Mouse (Mus musculus): ENCODE data around the gene Spata25.

DNA sequence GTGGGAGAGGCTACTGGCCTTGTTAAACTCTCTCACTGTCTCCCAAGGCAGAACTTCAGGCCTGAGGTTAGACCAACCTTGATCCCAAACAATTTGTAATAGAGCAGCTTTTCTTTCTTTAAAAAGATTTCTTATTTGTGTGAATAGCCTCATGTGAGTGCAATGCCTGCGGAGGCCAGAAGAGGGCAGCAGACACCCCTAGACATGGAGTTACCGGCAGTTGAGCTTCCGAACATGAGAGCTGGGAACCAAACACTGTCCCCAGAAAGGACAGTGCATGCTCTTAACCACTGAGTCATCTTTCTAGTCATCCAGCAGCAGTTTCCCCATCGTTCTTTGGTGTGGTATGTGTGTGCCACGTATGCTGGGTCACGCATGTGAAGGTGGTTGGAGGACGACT is 39.2 kb upstream of the Spata25 start:
- TF ChIP-seq CTCF (IDR thresholded peaks at IDR 0.05; ENCODE audit: low read depth) (peak; percentile 69), EP300 (IDR thresholded peaks at IDR 0.05; ENCODE audit: low read depth) (no peak)
